Mouse (Mus musculus) embryonic facial prominence, embryonic 11.5 days (tissue): ENCODE results near the gene Frs2. TPM values are rescaled to one million over a fixed set of nuclear protein-coding genes. Genes with fewer than 3 reads are reported as not detected.
"Not testable (repeated sequence)": the region's sequence is repeated elsewhere in the genome, so short reads cannot be mapped to it uniquely, and the experiment has no call there.

ENCODE experiments used
- ATAC-seq: fragments of 200-750 bp; cut with Nextera tagmentation; replicated peaks from 2 replicates; pipeline ENCODE4 v1.8.0; 2017; ENCODE audit warnings: low read depth; ENCODE audit not compliant: insufficient number of reproducible peaks, low FRiP score, low TSS enrichment
- DNase-seq: peaks from one replicate; pipeline ENCODE4 v3.0.0-alpha.2; 2015; ENCODE audit warnings: low spot score
- H3K27ac ChIP-seq: fragments of 300-500 bp; sonication (generic); replicated peaks from 2 replicates; pipeline ENCODE4 v1.5.1; 2014; ENCODE audit warnings: mild to moderate bottlenecking, low read depth, low read length, control low read depth
- H3K27me3 ChIP-seq: fragments of 300-500 bp; sonication (generic); 2 replicates; pipeline ENCODE4 v1.6.1; 2014; ENCODE audit warnings: mild to moderate bottlenecking, low read length, moderate library complexity, mixed read lengths; ENCODE audit not compliant: control insufficient read depth, insufficient read depth
- H3K36me3 ChIP-seq: fragments of 300-500 bp; sonication (generic); replicated peaks from 2 replicates; pipeline ENCODE4 v1.6.1; 2014; ENCODE audit warnings: low read depth, mild to moderate bottlenecking, low read length, moderate library complexity, mixed read lengths; ENCODE audit not compliant: control insufficient read depth, insufficient read depth
- H3K4me1 ChIP-seq: fragments of 300-500 bp; sonication (generic); 2 replicates; pipeline ENCODE4 v1.6.1; 2014; ENCODE audit warnings: low read length, mixed read lengths; ENCODE audit not compliant: control insufficient read depth, insufficient read depth
- H3K4me2 ChIP-seq: fragments of 300-500 bp; sonication (generic); 2 replicates; pipeline ENCODE4 v1.6.1; 2014; ENCODE audit warnings: low read depth, mild to moderate bottlenecking, control low read depth, low read length, moderate library complexity
- H3K4me3 ChIP-seq: fragments of 300-500 bp; sonication (generic); 2 replicates; pipeline ENCODE4 v1.5.1; 2014; ENCODE audit warnings: low read depth, low read length, control low read depth
- H3K9ac ChIP-seq: fragments of 300-500 bp; sonication (generic); replicated peaks from 2 replicates; pipeline ENCODE4 v1.6.1; 2014; ENCODE audit warnings: mild to moderate bottlenecking, control low read depth, low read length
- H3K9me3 ChIP-seq: fragments of 300-500 bp; sonication (generic); replicated peaks from 2 replicates; pipeline ENCODE4 v1.6.1; 2016; ENCODE audit warnings: mild to moderate bottlenecking, low read length, inconsistent platforms, mixed read lengths; ENCODE audit not compliant: control insufficient read depth
- WGBS: fragments of 180-500 bp; shearing (Covaris S2); extraction: QIAGEN DNeasy Blood & Tissue Kit; methylation state at CpG from one replicate; pipeline ENCODE4 v1.1.7; 2014; 5-methylcytosine and 5-hydroxymethylcytosine counted together
- polyA plus RNA-seq: library from polyadenylated mRNA; unstranded; fragments of >200 nt; fragmentation: Nextera tagmentation; extraction: Ambion mirVana; gene quantifications from 2 replicates; pipeline ENCODE4 v1.2.1, GENCODE M21; 2014

The Frs2 gene
- polyA plus RNA-seq, 1 experiment from 2014 or later, result 25.5 TPM

GRCm38 (mm10) chr10:117045175-117046056, 102.9 kb downstream of the Frs2 start, which contains the start of gene Lrrc10:
Lrrc10 (plus strand) TSS chr10:117045341.
- Histone ChIP-seq H3K9ac (peak within 1 kb of the TSS; percentile 14), H3K36me3 (no peaks in the 10 kb centered on the region), H3K9me3 (no peaks in the 10 kb centered on the region), H3K27ac (no peak within 1 kb of the TSS), H3K27me3 (no peaks in the 10 kb centered on the region), H3K4me3 (no peak within 1 kb of the TSS), H3K4me2 (peak within 1 kb of the TSS; percentile 5; the same call in 1 of the 2 replicates), H3K4me1 (no peaks in the 10 kb centered on the region)
- whole genome bisulfite sequencing, result 47% methylated on average over 40 of the region's 40 CpGs
- ATAC-seq, result 0 out of 2 replicates have a peak, but pooled peaks have one; percentile 31
- no peak for DNase-seq

- not testable (repeated sequence) for ATAC-seq, H3K27me3 ChIP-seq, H3K9me3 ChIP-seq, H3K9ac ChIP-seq, H3K27ac ChIP-seq, H3K4me1 ChIP-seq, H3K36me3 ChIP-seq, H3K4me2 ChIP-seq, DNase-seq, H3K4me3 ChIP-seq
- WGBS, result 69% methylated on average over 13 of the region's 16 CpGs
Measured at GRCm38 (mm10) chr10:117043497-117044166, 104.7 kb downstream of the Frs2 start.

GRCm38 (mm10) chr10:117042295-117042694, 106.0 kb downstream of the Frs2 start:
- 85% methylated on average over 14 of the region's 14 CpGs for WGBS

GRCm38 (mm10) chr10:117040355-117040754, 108.0 kb downstream of the Frs2 start:
- WGBS, result 70% methylated on average over 6 of the region's 6 CpGs
- ATAC-seq (no peak), DNase-seq (peak; percentile 61)
- no peaks in the 10 kb centered on the region for H3K27me3 ChIP-seq
- H3K36me3 ChIP-seq, result no peaks in the 10 kb centered on the region
- no peak overlapping the region for H3K4me2 ChIP-seq
- H3K4me1 ChIP-seq, result no peaks in the 10 kb centered on the region
- no peak overlapping the region for H3K4me3 ChIP-seq
- no peaks in the 10 kb centered on the region for H3K9me3 ChIP-seq
- no peak overlapping the region for H3K9ac ChIP-seq
- no peak overlapping the region for H3K27ac ChIP-seq

More at GRCm38 (mm10) chr10:117042295-117042694, 106.0 kb downstream of the Frs2 start:
- Histone ChIP-seq H3K4me1 (no peaks in the 10 kb centered on the region), H3K4me2 (no peak overlapping the region), H3K9ac (no peak overlapping the region), H3K27ac (no peak overlapping the region), H3K9me3 (no peaks in the 10 kb centered on the region), H3K4me3 (no peak overlapping the region), H3K36me3 (no peaks in the 10 kb centered on the region), H3K27me3 (no peaks in the 10 kb centered on the region)
- no peak for DNase-seq
- no peak for ATAC-seq

- peak; percentile 91 for DNase-seq
Measured at GRCm38 (mm10) chr10:117033785-117034184, 114.5 kb downstream of the Frs2 start.

GRCm38 (mm10) chr10:117031160-117031559, 117.2 kb downstream of the Frs2 start:
- ATAC-seq, result no peak
- H3K9ac ChIP-seq, result no peak overlapping the region
- no peak overlapping the region for H3K27ac ChIP-seq
- H3K4me2 ChIP-seq, result no peak overlapping the region
- H3K9me3 ChIP-seq, result no peaks in the 10 kb centered on the region
- no peaks in the 10 kb centered on the region for H3K36me3 ChIP-seq
- WGBS, result 92% methylated on average over 3 of the region's 3 CpGs
- no peak overlapping the region for H3K4me3 ChIP-seq
- H3K27me3 ChIP-seq, result no peaks in the 10 kb centered on the region
- H3K4me1 ChIP-seq, result no peaks in the 10 kb centered on the region
- DNase-seq, result no peak

More at GRCm38 (mm10) chr10:117033785-117034184, 114.5 kb downstream of the Frs2 start:
- Histone ChIP-seq H3K9ac (no peak overlapping the region), H3K27ac (no peak overlapping the region), H3K36me3 (no peaks in the 10 kb centered on the region), H3K9me3 (no peaks in the 10 kb centered on the region), H3K4me3 (no peak overlapping the region), H3K27me3 (no peaks in the 10 kb centered on the region), H3K4me1 (no peaks in the 10 kb centered on the region), H3K4me2 (no peak overlapping the region)
- no peak for ATAC-seq
- 21% methylated on average over 8 of the region's 8 CpGs for WGBS

GRCm38 (mm10) chr10:117026176-117026575, 122.2 kb downstream of the Frs2 start:
- no peak for ATAC-seq
- H3K9me3 ChIP-seq, result no peaks in the 10 kb centered on the region
- peaks cover 3% of the 10 kb centered on the region; the same call in 1 of the 2 replicates for H3K4me1 ChIP-seq
- no peak overlapping the region for H3K4me2 ChIP-seq
- no peaks in the 10 kb centered on the region for H3K27me3 ChIP-seq
- H3K9ac ChIP-seq, result no peak overlapping the region
- DNase-seq, result no peak
- no peak overlapping the region for H3K4me3 ChIP-seq
- H3K36me3 ChIP-seq, result no peaks in the 10 kb centered on the region
- H3K27ac ChIP-seq, result no peak overlapping the region
- 80% methylated on average over 8 of the region's 8 CpGs for WGBS

- ATAC-seq, H3K9me3 ChIP-seq, H3K4me2 ChIP-seq, H3K36me3 ChIP-seq, H3K27ac ChIP-seq, H3K4me3 ChIP-seq, H3K27me3 ChIP-seq, DNase-seq, H3K9ac ChIP-seq, H3K4me1 ChIP-seq: not testable (repeated sequence)
Measured at GRCm38 (mm10) chr10:117025776-117026175, 122.6 kb downstream of the Frs2 start.
